Mouse (Mus musculus) limb, embryonic 14.5 days (tissue): ENCODE measurements around the gene Zfp398. TPM values are rescaled to one million over a fixed set of nuclear protein-coding genes. Genes with fewer than 3 reads are reported as not detected.

Experiments used
- ATAC-seq: fragments of 200-750 bp; cut with Nextera tagmentation; 2 replicates; pipeline ENCODE4 v1.8.0; 2017; ENCODE audit warnings: low read depth, moderate number of reproducible peaks, moderate TSS enrichment; ENCODE audit not compliant: low FRiP score
- DNase-seq: peaks from one replicate; pipeline ENCODE4 v3.0.0-alpha.2; 2015; ENCODE audit warnings: low spot score
- H3K27ac ChIP-seq: fragments of 300-500 bp; sonication (generic); replicated peaks from 2 replicates; pipeline ENCODE4 v1.5.1; 2014; ENCODE audit warnings: low read depth, mild to moderate bottlenecking, low read length, moderate library complexity, mixed read lengths
- H3K27me3 ChIP-seq: fragments of 300-500 bp; sonication (generic); 2 replicates; pipeline ENCODE4 v1.6.1; 2014; ENCODE audit warnings: low read length, mixed read lengths; ENCODE audit not compliant: control insufficient read depth, insufficient read depth
- H3K36me3 ChIP-seq: fragments of 300-500 bp; sonication (generic); 2 replicates; pipeline ENCODE4 v1.6.1; 2014; ENCODE audit warnings: mild to moderate bottlenecking, low read length, moderate library complexity, mixed read lengths; ENCODE audit not compliant: control insufficient read depth, insufficient read depth
- H3K4me1 ChIP-seq: fragments of 300-500 bp; sonication (generic); 2 replicates; pipeline ENCODE4 v1.6.1; 2014; ENCODE audit warnings: antibody characterized with exemption, low read length, mixed read lengths; ENCODE audit not compliant: control insufficient read depth, insufficient read depth
- H3K4me2 ChIP-seq: fragments of 300-500 bp; sonication (generic); replicated peaks from 2 replicates; pipeline ENCODE4 v1.6.1; 2014; ENCODE audit warnings: low read depth, mild to moderate bottlenecking, low read length, moderate library complexity; ENCODE audit not compliant: severe bottlenecking
- H3K4me3 ChIP-seq: fragments of 300-500 bp; sonication (generic); replicated peaks from 2 replicates; pipeline ENCODE4 v1.5.1; 2014; ENCODE audit warnings: low read length
- H3K9ac ChIP-seq: fragments of 300-500 bp; sonication (generic); 2 replicates; pipeline ENCODE4 v1.6.1; 2014; ENCODE audit warnings: mild to moderate bottlenecking, low read depth, low read length, moderate library complexity; ENCODE audit not compliant: severe bottlenecking
- H3K9me3 ChIP-seq: fragments of 300-500 bp; sonication (generic); 2 replicates; pipeline ENCODE4 v1.6.1; 2016; ENCODE audit warnings: low read length; ENCODE audit not compliant: control insufficient read depth
- POLR2A ChIP-seq: fragments of 200-500 bp; IDR thresholded peaks from 2 replicates; pipeline ENCODE4 v1.8.0; 2012; ENCODE audit warnings: inconsistent platforms, mild to moderate bottlenecking, moderate library complexity, borderline replicate concordance; ENCODE audit not compliant: insufficient read depth, insufficient read length; ENCODE audit errors: extremely low read depth
- WGBS: fragments of 180-500 bp; shearing (Covaris S2); extraction: QIAGEN DNeasy Blood & Tissue Kit; methylation state at CpG from one replicate; pipeline ENCODE4 v1.1.7; 2014; 5-methylcytosine and 5-hydroxymethylcytosine counted together
- polyA plus RNA-seq, 2 experiments: library from polyadenylated mRNA; depleted of rRNA in 1 of 2; stranded (reverse) in 1 of 2; unstranded in 1 of 2; fragments of >200 nt; fragmentation: Nextera tagmentation in 1 of 2; extraction: Ambion mirVana in 1 of 2; gene quantifications; 2 replicates each; pipeline versions ENCODE4 v1.2.1 to v1.2.3; 2012 to 2014

Zfp398 gene
- polyA plus RNA-seq, 2 experiments, result 10.4 to 11.7 TPM

GRCm38 (mm10) chr6:47813257-47813878, 22.1 kb upstream of the Zfp398 start, which contains the start of gene Pdia4:
Pdia4 (minus strand) TSS chr6:47813430.
- Histone ChIP-seq H3K4me3 (peak within 1 kb of the TSS; percentile 86), H3K9me3 (no peaks in the 10 kb centered on the region), H3K27me3 (no peaks in the 10 kb centered on the region), H3K4me1 (peaks cover 29% of the 10 kb centered on the region), H3K27ac (peak within 1 kb of the TSS; percentile 95), H3K4me2 (peak within 1 kb of the TSS; percentile 81), H3K36me3 (peaks cover 5% of the 10 kb centered on the region; the same call in 1 of the 2 replicates), H3K9ac (peak within 1 kb of the TSS; percentile 93)
- peak; percentile 99 for ATAC-seq
- WGBS, result 0% methylated on average over 40 of the region's 44 CpGs
- peak; percentile 99 for DNase-seq
- peak; percentile 88; the same call in 1 of the 2 replicates for TF ChIP-seq POLR2A

DNA sequence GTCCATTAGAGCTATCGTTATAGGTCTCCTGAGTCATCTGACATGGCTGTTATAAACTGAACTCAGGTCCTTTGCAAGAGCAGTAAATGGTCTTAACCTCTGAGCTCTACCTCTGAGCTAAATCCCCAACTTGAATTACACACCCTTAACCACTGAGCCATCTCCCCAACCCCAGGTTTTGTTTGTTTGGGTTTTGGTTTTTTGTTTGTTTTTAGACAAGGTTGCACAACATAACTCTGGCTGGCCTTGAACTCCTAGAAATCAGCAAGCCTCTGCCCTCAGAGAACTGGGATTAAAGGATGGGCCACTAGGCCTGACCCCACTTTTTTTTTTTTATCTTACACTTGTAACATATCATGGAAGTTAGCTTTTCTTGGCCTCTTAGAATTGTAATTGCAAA, 19.3 kb upstream of the Zfp398 start:
- TF ChIP-seq POLR2A, result no peak
- ATAC-seq (no peak), DNase-seq (no peak)
- no peaks in the 10 kb centered on the region for H3K27me3 ChIP-seq
- H3K4me3 ChIP-seq, result no peak overlapping the region
- H3K4me2 ChIP-seq, result no peak overlapping the region
- H3K9me3 ChIP-seq, result no peaks in the 10 kb centered on the region
- no peak overlapping the region for H3K27ac ChIP-seq
- no peak overlapping the region for H3K9ac ChIP-seq
- peaks cover 20% of the 10 kb centered on the region for H3K36me3 ChIP-seq
- peaks cover 12% of the 10 kb centered on the region for H3K4me1 ChIP-seq
- 82% methylated on average over 1 of the region's 1 CpGs for WGBS

DNA sequence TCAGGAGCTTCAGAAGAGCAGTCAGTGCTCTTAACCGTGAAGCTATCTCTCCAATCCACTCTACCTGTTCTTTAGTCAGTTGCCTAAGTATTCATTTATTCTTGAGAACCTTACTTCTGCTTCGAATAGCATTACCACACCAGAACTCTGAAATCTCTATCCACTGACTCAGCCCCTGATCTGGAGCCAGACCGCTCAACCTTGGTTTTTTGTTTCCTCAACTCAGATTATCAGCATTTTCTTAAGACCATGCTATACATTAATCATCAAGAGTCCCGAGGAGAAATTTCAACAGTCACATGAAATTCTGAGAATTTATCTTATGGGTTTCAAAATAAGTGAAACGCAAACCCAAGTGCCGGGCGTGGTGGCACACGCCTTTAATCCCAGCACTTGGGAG, 16.7 kb upstream of the Zfp398 start:
- H3K9me3 ChIP-seq, result no peaks in the 10 kb centered on the region
- no peak overlapping the region for H3K4me3 ChIP-seq
- ATAC-seq (no peak), DNase-seq (no peak)
- no peak overlapping the region for H3K9ac ChIP-seq
- no peaks in the 10 kb centered on the region for H3K27me3 ChIP-seq
- 97% methylated on average over 8 of the region's 8 CpGs for WGBS
- 0 out of 2 replicates have a peak, but pooled peaks cover 4% of the 10 kb centered on the region for H3K4me1 ChIP-seq
- no peak overlapping the region for H3K27ac ChIP-seq
- peaks cover 34% of the 10 kb centered on the region for H3K36me3 ChIP-seq
- TF ChIP-seq POLR2A, result no peak
- H3K4me2 ChIP-seq, result no peak overlapping the region

DNA sequence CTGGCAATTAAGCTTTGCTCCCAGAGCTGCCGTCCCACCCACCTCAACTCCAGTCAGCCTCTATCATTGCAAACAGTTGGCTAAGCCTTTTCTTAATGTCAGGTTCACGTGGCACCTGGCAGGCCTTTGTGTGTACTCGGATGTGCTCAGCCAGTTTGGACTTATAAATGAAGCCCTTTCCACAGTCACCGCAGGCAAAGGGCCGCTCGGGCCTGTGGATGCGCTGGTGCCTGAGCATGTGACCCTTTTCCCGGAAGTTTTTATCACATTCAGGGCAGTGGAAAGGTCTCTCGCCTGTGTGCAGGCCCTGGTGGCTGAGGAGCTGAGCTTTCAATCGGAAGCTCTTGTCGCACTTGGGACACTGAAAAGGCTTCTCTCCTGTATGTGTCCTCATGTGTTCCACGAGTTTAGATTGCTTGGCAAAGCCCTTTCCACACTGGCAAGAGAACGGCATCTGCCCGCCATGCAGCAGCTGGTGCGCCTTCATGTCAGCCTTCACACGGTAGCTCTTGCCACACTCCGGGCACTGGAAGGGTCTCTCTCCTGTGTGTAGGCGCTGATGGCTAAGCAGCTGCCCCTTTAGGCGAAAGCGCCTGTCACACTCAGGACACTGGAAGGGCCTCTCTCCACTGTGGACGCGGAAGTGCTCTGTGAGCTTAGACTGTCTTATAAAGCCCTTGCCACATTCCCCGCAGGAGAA, 15.7 kb upstream of the Zfp398 start:
- ATAC-seq (no peak), DNase-seq (no peak)
- no peak overlapping the region for H3K9ac ChIP-seq
- no peak overlapping the region for H3K4me3 ChIP-seq
- H3K27ac ChIP-seq, result no peak overlapping the region
- no peaks in the 10 kb centered on the region for H3K27me3 ChIP-seq
- H3K9me3 ChIP-seq, result no peaks in the 10 kb centered on the region
- peaks cover 38% of the 10 kb centered on the region for H3K36me3 ChIP-seq
- no peaks in the 10 kb centered on the region for H3K4me1 ChIP-seq
- H3K4me2 ChIP-seq, result no peak overlapping the region
- WGBS, result 92% methylated on average over 23 of the region's 23 CpGs
- TF ChIP-seq POLR2A, result no peak

- no peaks in the 10 kb centered on the region for H3K4me1 ChIP-seq
- WGBS, result 96% methylated on average over 5 of the region's 5 CpGs
- H3K4me2 ChIP-seq, result no peak overlapping the region
- ATAC-seq (no peak), DNase-seq (no peak)
- TF ChIP-seq POLR2A, result no peak
- no peaks in the 10 kb centered on the region for H3K27me3 ChIP-seq
- H3K9me3 ChIP-seq, result no peaks in the 10 kb centered on the region
- H3K36me3 ChIP-seq, result peaks cover 41% of the 10 kb centered on the region
- no peak overlapping the region for H3K4me3 ChIP-seq
- H3K27ac ChIP-seq, result no peak overlapping the region
- H3K9ac ChIP-seq, result no peak overlapping the region
Measured at GRCm38 (mm10) chr6:47821236-47821635, 14.2 kb upstream of the Zfp398 start.
